Mouse (Mus musculus) limb, embryonic 15.5 days (tissue): ENCODE measurements around the gene Nav2. TPM values are rescaled to one million over a fixed set of nuclear protein-coding genes. Genes with fewer than 3 reads are reported as not detected.

Experiments
- ATAC-seq: fragments of 200-750 bp; cut with Nextera tagmentation; 2 replicates; pipeline ENCODE4 v1.8.0; 2017; ENCODE audit warnings: low read depth, moderate TSS enrichment; ENCODE audit not compliant: insufficient number of reproducible peaks, low FRiP score, low TSS enrichment
- H3K27ac ChIP-seq: fragments of 300-500 bp; sonication (generic); 2 replicates; pipeline ENCODE4 v1.5.1; 2015; ENCODE audit warnings: moderate library complexity, mild to moderate bottlenecking, inconsistent platforms
- H3K27me3 ChIP-seq: fragments of 300-500 bp; sonication (generic); 2 replicates; pipeline ENCODE4 v1.6.1; 2015; ENCODE audit warnings: inconsistent platforms
- H3K36me3 ChIP-seq: fragments of 300-500 bp; sonication (generic); 2 replicates; pipeline ENCODE4 v1.6.1; 2015; ENCODE audit warnings: inconsistent platforms
- H3K4me1 ChIP-seq: fragments of 300-500 bp; sonication (generic); 2 replicates; pipeline ENCODE4 v1.6.1; 2015; ENCODE audit warnings: inconsistent platforms
- H3K4me2 ChIP-seq: fragments of 300-500 bp; sonication (generic); 2 replicates; pipeline ENCODE4 v1.6.1; 2015; ENCODE audit warnings: mild to moderate bottlenecking, inconsistent platforms
- H3K4me3 ChIP-seq: fragments of 300-500 bp; sonication (generic); 2 replicates; pipeline ENCODE4 v1.5.1; 2015; ENCODE audit warnings: mild to moderate bottlenecking, inconsistent platforms
- H3K9ac ChIP-seq: fragments of 300-500 bp; sonication (generic); 2 replicates; pipeline ENCODE4 v1.6.1; 2015; ENCODE audit warnings: inconsistent platforms
- H3K9me3 ChIP-seq: fragments of 300-500 bp; sonication (generic); 2 replicates; pipeline ENCODE4 v1.6.1; 2016; ENCODE audit warnings: inconsistent platforms
- WGBS: fragments of 180-500 bp; shearing (Covaris S2); methylation state at CpG from one replicate; pipeline ENCODE4 v1.1.7; 2015; 5-methylcytosine and 5-hydroxymethylcytosine counted together
- polyA plus RNA-seq: library from polyadenylated mRNA; unstranded; fragments of >200 nt; fragmentation: Nextera tagmentation; extraction: Ambion mirVana; gene quantifications from 2 replicates; pipeline ENCODE4 v1.2.1, GENCODE M21; 2015

The Nav2 gene
- polyA plus RNA-seq, 1 experiment from 2014 or later, result 17.3 TPM

GRCm38 (mm10) chr7:49351596-49352258 lies 443.2 kb downstream of the Nav2 start:
- Histone ChIP-seq H3K9ac (no peak overlapping the region), H3K27ac (no peak overlapping the region), H3K9me3 (no peaks in the 10 kb centered on the region), H3K4me3 (no peak overlapping the region), H3K36me3 (no peaks in the 10 kb centered on the region), H3K4me2 (no peak overlapping the region), H3K4me1 (peaks cover 12% of the 10 kb centered on the region; the same call in 1 of the 2 replicates), H3K27me3 (no peaks in the 10 kb centered on the region)
- ATAC-seq, result no peak
- WGBS, result 54% methylated on average over 11 of the region's 11 CpGs

GRCm38 (mm10) chr7:49357441-49358165 lies 449.1 kb downstream of the Nav2 start:
- no peak overlapping the region for H3K27ac ChIP-seq
- WGBS, result 65% methylated on average over 18 of the region's 18 CpGs
- no peak overlapping the region for H3K4me3 ChIP-seq
- 0 out of 2 replicates have a peak, but pooled peaks have one; percentile 45 for ATAC-seq
- H3K36me3 ChIP-seq, result no peaks in the 10 kb centered on the region
- H3K9ac ChIP-seq, result no peak overlapping the region
- H3K4me2 ChIP-seq, result no peak overlapping the region
- H3K9me3 ChIP-seq, result no peaks in the 10 kb centered on the region
- H3K4me1 ChIP-seq, result peaks cover 6% of the 10 kb centered on the region; the same call in 1 of the 2 replicates
- no peaks in the 10 kb centered on the region for H3K27me3 ChIP-seq

GRCm38 (mm10) chr7:49359120-49359519 lies 450.6 kb downstream of the Nav2 start:
- H3K4me1 ChIP-seq, result peaks cover 5% of the 10 kb centered on the region; the same call in 1 of the 2 replicates
- ATAC-seq, result no peak
- H3K9ac ChIP-seq, result no peak overlapping the region
- WGBS, result 92% methylated on average over 3 of the region's 3 CpGs
- no peak overlapping the region for H3K27ac ChIP-seq
- H3K4me3 ChIP-seq, result no peak overlapping the region
- H3K27me3 ChIP-seq, result no peaks in the 10 kb centered on the region
- no peaks in the 10 kb centered on the region for H3K36me3 ChIP-seq
- H3K9me3 ChIP-seq, result no peaks in the 10 kb centered on the region
- no peak overlapping the region for H3K4me2 ChIP-seq

GRCm38 (mm10) chr7:49360597-49360996 lies 452.1 kb downstream of the Nav2 start:
- no peaks in the 10 kb centered on the region for H3K36me3 ChIP-seq
- no peak overlapping the region for H3K4me2 ChIP-seq
- ATAC-seq, result no peak
- H3K27ac ChIP-seq, result no peak overlapping the region
- H3K4me3 ChIP-seq, result no peak overlapping the region
- H3K9me3 ChIP-seq, result no peaks in the 10 kb centered on the region
- WGBS, result 66% methylated on average over 3 of the region's 3 CpGs
- no peak overlapping the region for H3K9ac ChIP-seq
- H3K27me3 ChIP-seq, result no peaks in the 10 kb centered on the region
- peaks cover 2% of the 10 kb centered on the region; the same call in 1 of the 2 replicates for H3K4me1 ChIP-seq

GRCm38 (mm10) chr7:49361465-49362090 lies 453.1 kb downstream of the Nav2 start:
- Histone ChIP-seq H3K4me2 (no peak overlapping the region), H3K4me1 (peaks cover 2% of the 10 kb centered on the region; the same call in 1 of the 2 replicates), H3K9ac (no peak overlapping the region), H3K27ac (no peak overlapping the region), H3K9me3 (no peaks in the 10 kb centered on the region), H3K36me3 (no peaks in the 10 kb centered on the region), H3K4me3 (no peak overlapping the region), H3K27me3 (no peaks in the 10 kb centered on the region)
- no peak for ATAC-seq
- 64% methylated on average over 9 of the region's 9 CpGs for WGBS

GRCm38 (mm10) chr7:49364486-49365162 lies 456.1 kb downstream of the Nav2 start:
- Histone ChIP-seq H3K4me2 (no peak overlapping the region), H3K4me1 (no peaks in the 10 kb centered on the region), H3K9me3 (no peaks in the 10 kb centered on the region), H3K27ac (no peak overlapping the region), H3K36me3 (no peaks in the 10 kb centered on the region), H3K27me3 (no peaks in the 10 kb centered on the region), H3K4me3 (no peak overlapping the region), H3K9ac (no peak overlapping the region)
- WGBS, result 83% methylated on average over 13 of the region's 13 CpGs
- no peak for ATAC-seq

- WGBS, result 71% methylated on average over 5 of the region's 5 CpGs
- Histone ChIP-seq H3K9me3 (no peaks in the 10 kb centered on the region), H3K4me2 (no peak overlapping the region), H3K9ac (no peak overlapping the region), H3K27ac (no peak overlapping the region), H3K27me3 (no peaks in the 10 kb centered on the region), H3K4me3 (no peak overlapping the region), H3K4me1 (0 out of 2 replicates have a peak, but pooled peaks cover 5% of the 10 kb centered on the region), H3K36me3 (no peaks in the 10 kb centered on the region)
- ATAC-seq, result no peak
Measured at GRCm38 (mm10) chr7:49368590-49368989, 460.1 kb downstream of the Nav2 start.

GRCm38 (mm10) chr7:49369006-49369405 lies 460.5 kb downstream of the Nav2 start:
- no peaks in the 10 kb centered on the region for H3K27me3 ChIP-seq
- no peak overlapping the region for H3K9ac ChIP-seq
- no peak overlapping the region for H3K4me2 ChIP-seq
- no peak overlapping the region for H3K4me3 ChIP-seq
- no peaks in the 10 kb centered on the region for H3K36me3 ChIP-seq
- H3K27ac ChIP-seq, result no peak overlapping the region
- no peaks in the 10 kb centered on the region for H3K9me3 ChIP-seq
- ATAC-seq, result no peak
- WGBS, result 67% methylated on average over 3 of the region's 3 CpGs
- H3K4me1 ChIP-seq, result 0 out of 2 replicates have a peak, but pooled peaks cover 6% of the 10 kb centered on the region

GRCm38 (mm10) chr7:49369809-49370473 lies 461.4 kb downstream of the Nav2 start:
- Histone ChIP-seq H3K4me2 (no peak overlapping the region), H3K36me3 (no peaks in the 10 kb centered on the region), H3K9ac (no peak overlapping the region), H3K27ac (no peak overlapping the region), H3K9me3 (no peaks in the 10 kb centered on the region), H3K27me3 (no peaks in the 10 kb centered on the region), H3K4me3 (no peak overlapping the region), H3K4me1 (0 out of 2 replicates have a peak, but pooled peaks cover 10% of the 10 kb centered on the region)
- WGBS, result 80% methylated on average over 10 of the region's 10 CpGs
- no peak for ATAC-seq

- ATAC-seq, result no peak
- Histone ChIP-seq H3K4me3 (no peak overlapping the region), H3K9me3 (no peaks in the 10 kb centered on the region), H3K4me2 (no peak overlapping the region), H3K4me1 (0 out of 2 replicates have a peak, but pooled peaks cover 19% of the 10 kb centered on the region), H3K27ac (no peak overlapping the region), H3K9ac (no peak overlapping the region), H3K27me3 (no peaks in the 10 kb centered on the region), H3K36me3 (no peaks in the 10 kb centered on the region)
- 88% methylated on average over 2 of the region's 2 CpGs for WGBS
Measured at GRCm38 (mm10) chr7:49371345-49371744, 462.8 kb downstream of the Nav2 start.

GRCm38 (mm10) chr7:49371972-49372371 lies 463.5 kb downstream of the Nav2 start:
- no peaks in the 10 kb centered on the region for H3K27me3 ChIP-seq
- no peak overlapping the region for H3K4me3 ChIP-seq
- no peak overlapping the region for H3K27ac ChIP-seq
- H3K4me2 ChIP-seq, result no peak overlapping the region
- no peak for ATAC-seq
- H3K36me3 ChIP-seq, result no peaks in the 10 kb centered on the region
- H3K4me1 ChIP-seq, result 0 out of 2 replicates have a peak, but pooled peaks cover 19% of the 10 kb centered on the region
- 81% methylated on average over 7 of the region's 7 CpGs for WGBS
- no peak overlapping the region for H3K9ac ChIP-seq
- H3K9me3 ChIP-seq, result no peaks in the 10 kb centered on the region
